Mouse (Mus musculus): ENCODE results near the gene Dab1. TPM values are rescaled to one million over a fixed set of nuclear protein-coding genes. Genes with fewer than 3 reads are reported as not detected.

The Dab1 gene
- polyA plus RNA-seq, 1 experiment = 56.8 TPM

- no peak for DNase-seq (ENCODE audit: extremely low spot score in 1 of 2, low spot score in 1 of 2)
Observed at GRCm38 (mm10) chr4:103953652-103954220, 334.6 kb downstream of the Dab1 start.

GRCm38 (mm10) chr4:103961134-103962049 is 342.2 kb downstream of the Dab1 start:
- no peak for DNase-seq (ENCODE audit: extremely low spot score in 1 of 2, low spot score in 1 of 2)

- DNase-seq (ENCODE audit: extremely low spot score in 1 of 2, low spot score in 1 of 2) = no peak
Observed at GRCm38 (mm10) chr4:103969906-103970305, 350.7 kb downstream of the Dab1 start.

- no peak for DNase-seq (ENCODE audit: extremely low spot score in 1 of 2, low spot score in 1 of 2)
Observed at GRCm38 (mm10) chr4:103974536-103974935, 355.4 kb downstream of the Dab1 start.

- DNase-seq (ENCODE audit: extremely low spot score in 1 of 2, low spot score in 1 of 2) = no peak
Observed at GRCm38 (mm10) chr4:103974946-103975345, 355.8 kb downstream of the Dab1 start.

- no peak for DNase-seq (ENCODE audit: extremely low spot score in 1 of 2, low spot score in 1 of 2)
Observed at GRCm38 (mm10) chr4:103993884-103994283, 374.7 kb downstream of the Dab1 start.

GRCm38 (mm10) chr4:103994406-103994805 is 375.2 kb downstream of the Dab1 start:
- no peak for DNase-seq (ENCODE audit: extremely low spot score in 1 of 2, low spot score in 1 of 2)

- DNase-seq (ENCODE audit: extremely low spot score in 1 of 2, low spot score in 1 of 2) = no peak
Observed at GRCm38 (mm10) chr4:104008406-104008805, 389.2 kb downstream of the Dab1 start.

- DNase-seq (ENCODE audit: extremely low spot score in 1 of 2, low spot score in 1 of 2) = no peak
Observed at GRCm38 (mm10) chr4:104011683-104012082, 392.5 kb downstream of the Dab1 start.

- DNase-seq (ENCODE audit: extremely low spot score in 1 of 2, low spot score in 1 of 2) = peak in 1 of 2 experiments; percentile 33
Observed at GRCm38 (mm10) chr4:104012150-104012549, 393.0 kb downstream of the Dab1 start.

- no peak for DNase-seq (ENCODE audit: extremely low spot score in 1 of 2, low spot score in 1 of 2)
Observed at GRCm38 (mm10) chr4:104025117-104025694, 406.0 kb downstream of the Dab1 start.

GRCm38 (mm10) chr4:104026834-104027233 is 407.7 kb downstream of the Dab1 start:
- no peak for DNase-seq (ENCODE audit: extremely low spot score in 1 of 2, low spot score in 1 of 2)

- DNase-seq (ENCODE audit: extremely low spot score in 1 of 2, low spot score in 1 of 2) = no peak
Observed at GRCm38 (mm10) chr4:104027239-104027638, 408.1 kb downstream of the Dab1 start.

- DNase-seq (ENCODE audit: extremely low spot score in 1 of 2, low spot score in 1 of 2) = no peak
Observed at GRCm38 (mm10) chr4:104036091-104036490, 416.9 kb downstream of the Dab1 start.

GRCm38 (mm10) chr4:104039588-104039987 is 420.4 kb downstream of the Dab1 start:
- DNase-seq (ENCODE audit: extremely low spot score in 1 of 2, low spot score in 1 of 2) = no peak

- no peak for DNase-seq (ENCODE audit: extremely low spot score in 1 of 2, low spot score in 1 of 2)
Observed at GRCm38 (mm10) chr4:104043441-104043840, 424.3 kb downstream of the Dab1 start.

- DNase-seq (ENCODE audit: extremely low spot score in 1 of 2, low spot score in 1 of 2) = no peak
Observed at GRCm38 (mm10) chr4:104044634-104045033, 425.5 kb downstream of the Dab1 start.

- peak; percentile 26 to 77 for DNase-seq (ENCODE audit: extremely low spot score in 1 of 2, low spot score in 1 of 2)
Observed at GRCm38 (mm10) chr4:104047966-104048804, 429.0 kb downstream of the Dab1 start.

GRCm38 (mm10) chr4:104057116-104057515 is 438.0 kb downstream of the Dab1 start:
- no peak for DNase-seq (ENCODE audit: extremely low spot score in 1 of 2, low spot score in 1 of 2)

- DNase-seq (ENCODE audit: extremely low spot score in 1 of 2, low spot score in 1 of 2) = no peak
Observed at GRCm38 (mm10) chr4:104059569-104059968, 440.4 kb downstream of the Dab1 start.

- no peak for DNase-seq (ENCODE audit: extremely low spot score in 1 of 2, low spot score in 1 of 2)
Observed at GRCm38 (mm10) chr4:104062356-104062755, 443.2 kb downstream of the Dab1 start.
